Mouse (Mus musculus) intestine, embryonic 14.5 days (tissue): ENCODE results near the gene Aacs. TPM values are rescaled to one million over a fixed set of nuclear protein-coding genes. Genes with fewer than 3 reads are reported as not detected.
"Not testable (repeated sequence)": the region's sequence is repeated elsewhere in the genome, so short reads cannot be mapped to it uniquely, and the experiment has no call there.

Experiments used
- ATAC-seq: fragments of 200-750 bp; cut with Nextera tagmentation; replicated peaks from 2 replicates; pipeline ENCODE4 v1.8.0; 2017; ENCODE audit warnings: low read depth, moderate number of reproducible peaks, moderate TSS enrichment, moderate library complexity; ENCODE audit not compliant: low FRiP score, low TSS enrichment
- DNase-seq: peaks from one replicate; pipeline ENCODE4 v3.0.0-alpha.2; 2018; ENCODE audit warnings: low spot score
- H3K27ac ChIP-seq: fragments of 300-500 bp; sonication (generic); 2 replicates; pipeline ENCODE4 v1.5.1; 2014; ENCODE audit warnings: low read depth, mild to moderate bottlenecking, control low read depth
- H3K27me3 ChIP-seq: fragments of 300-500 bp; sonication (generic); replicated peaks from 2 replicates; pipeline ENCODE4 v1.6.1; 2014; ENCODE audit warnings: low read length, control low read depth; ENCODE audit not compliant: control insufficient read depth, insufficient read depth
- H3K36me3 ChIP-seq: fragments of 300-500 bp; sonication (generic); 2 replicates; pipeline ENCODE4 v1.6.1; 2014; ENCODE audit warnings: low read length, control low read depth; ENCODE audit not compliant: control insufficient read depth, insufficient read depth
- H3K4me1 ChIP-seq: fragments of 300-500 bp; sonication (generic); replicated peaks from 2 replicates; pipeline ENCODE4 v1.6.1; 2014; ENCODE audit warnings: low read length, control low read depth, mixed read lengths; ENCODE audit not compliant: control insufficient read depth, insufficient read depth
- H3K4me2 ChIP-seq: fragments of 300-500 bp; sonication (generic); 2 replicates; pipeline ENCODE4 v1.6.1; 2014; ENCODE audit warnings: low read length
- H3K4me3 ChIP-seq: fragments of 300-500 bp; sonication (generic); 2 replicates; pipeline ENCODE4 v1.5.1; 2014; ENCODE audit warnings: low read depth, low read length, control low read depth, mixed read lengths
- H3K9ac ChIP-seq: fragments of 300-500 bp; sonication (generic); 2 replicates; pipeline ENCODE4 v1.6.1; 2014; ENCODE audit warnings: mild to moderate bottlenecking, low read length
- H3K9me3 ChIP-seq: fragments of 300-500 bp; sonication (generic); 2 replicates; pipeline ENCODE4 v1.6.1; 2016; ENCODE audit warnings: low read length, control low read depth; ENCODE audit not compliant: control insufficient read depth
- WGBS: fragments of 180-500 bp; shearing (Covaris S2); extraction: QIAGEN DNeasy Blood & Tissue Kit; methylation state at CpG from one replicate; pipeline ENCODE4 v1.1.7; 2014; 5-methylcytosine and 5-hydroxymethylcytosine counted together
- polyA plus RNA-seq: library from polyadenylated mRNA; unstranded; fragments of >200 nt; fragmentation: Nextera tagmentation; extraction: Ambion mirVana; gene quantifications from 2 replicates; pipeline ENCODE4 v1.2.1, GENCODE M21; 2014

The Aacs gene
- 66.9 and 78.6 TPM in 2 replicates for polyA plus RNA-seq

DNA sequence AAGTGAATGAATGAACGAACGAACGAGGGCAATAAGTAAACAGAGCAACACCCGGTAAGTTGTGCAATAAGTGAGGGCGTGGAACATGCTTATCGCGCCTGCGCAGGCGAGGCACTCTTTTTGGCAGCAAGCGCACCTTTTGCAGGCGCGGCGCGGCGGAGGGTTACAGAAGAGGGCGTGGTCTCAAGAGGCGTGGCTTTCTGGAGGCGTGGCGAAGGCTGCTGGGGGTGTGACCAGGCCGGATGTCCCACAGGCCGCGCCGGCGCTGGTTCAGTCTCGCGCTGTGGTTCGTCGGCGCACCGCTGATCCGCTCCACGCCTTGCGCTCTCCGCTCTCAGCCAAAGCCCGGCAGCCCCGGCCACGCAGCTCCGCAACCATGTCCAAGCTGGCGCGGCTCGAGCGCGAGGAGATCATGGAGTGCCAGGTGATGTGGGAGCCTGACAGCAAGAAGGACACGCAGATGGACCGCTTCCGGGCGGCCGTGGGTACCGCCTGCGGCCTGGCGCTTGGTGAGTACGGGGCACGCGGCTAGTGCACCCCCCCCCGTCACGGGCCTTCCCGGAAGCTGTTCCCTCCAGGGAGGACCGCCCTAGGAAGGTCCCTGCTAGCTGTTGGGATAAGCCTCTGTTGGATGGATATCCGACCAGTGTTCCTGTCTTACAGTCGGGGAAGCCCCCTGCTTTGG is at the start of gene Aacs:
Aacs (plus strand) TSS at position 214 of the 685 bp plus-strand sequence.
- Histone ChIP-seq H3K9ac (peak within 1 kb of the TSS; percentile 62), H3K27me3 (no peaks in the 10 kb centered on the region), H3K9me3 (no peaks in the 10 kb centered on the region), H3K4me2 (peak within 1 kb of the TSS; percentile 69), H3K36me3 (0 out of 2 replicates have a peak, but pooled peaks cover 6% of the 10 kb centered on the region), H3K4me3 (peak within 1 kb of the TSS; percentile 90), H3K4me1 (peaks cover 26% of the 10 kb centered on the region), H3K27ac (peak within 1 kb of the TSS; percentile 64; the same call in 1 of the 2 replicates)
- WGBS, result under 1% methylated on average over 60 of the region's 60 CpGs
- peak; percentile 94 for ATAC-seq
- DNase-seq, result peak; percentile 100

DNA sequence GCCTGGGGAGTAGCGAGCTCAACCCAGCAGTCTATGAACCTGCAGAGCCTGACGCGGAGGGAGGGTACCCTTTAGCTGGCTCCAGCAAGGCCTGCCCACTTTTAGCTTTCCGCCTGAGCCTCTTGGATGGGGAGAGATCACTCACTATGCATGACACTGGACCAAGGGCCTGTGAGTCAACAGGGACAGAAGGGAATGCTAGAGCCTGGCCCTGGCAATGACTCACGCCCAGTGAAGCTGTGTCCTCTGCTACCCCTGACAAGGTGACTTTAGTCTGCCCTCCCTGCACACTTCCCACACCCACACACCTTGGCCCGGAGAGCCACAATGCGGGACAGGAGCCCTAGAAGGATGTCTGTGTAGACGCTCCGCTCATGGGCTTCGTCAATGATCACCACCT is 49.3 kb upstream of the Aacs start:
- Histone ChIP-seq H3K36me3 (peaks cover 99% of the 10 kb centered on the region), H3K4me1 (no peaks in the 10 kb centered on the region), H3K27me3 (no peaks in the 10 kb centered on the region), H3K9ac (no peak overlapping the region), H3K4me3 (no peak overlapping the region), H3K27ac (no peak overlapping the region), H3K9me3 (no peaks in the 10 kb centered on the region), H3K4me2 (no peak overlapping the region)
- ATAC-seq (no peak), DNase-seq (no peak)
- 94% methylated on average over 10 of the region's 10 CpGs for WGBS

DNA sequence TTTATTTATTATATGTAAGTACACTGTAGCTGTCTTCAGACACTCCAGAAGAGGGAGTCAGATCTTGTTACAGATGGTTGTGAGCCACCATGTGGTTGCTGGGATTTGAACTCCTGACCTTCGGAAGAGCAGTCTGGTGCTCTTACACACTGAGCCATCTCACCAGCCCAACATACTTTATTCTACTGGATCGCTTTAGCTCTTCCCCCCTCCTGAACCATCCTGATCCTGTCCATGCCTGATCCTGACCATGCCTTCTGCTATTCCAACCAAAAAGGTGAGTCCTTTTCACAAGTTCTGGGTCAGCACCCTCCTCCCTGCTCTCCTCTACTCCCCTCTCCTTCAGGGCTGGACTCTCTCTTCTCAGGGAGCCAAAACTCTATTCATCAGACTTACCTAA is 43.3 kb upstream of the Aacs start:
- not testable (repeated sequence) for H3K9ac ChIP-seq, H3K27me3 ChIP-seq, H3K4me3 ChIP-seq, H3K9me3 ChIP-seq, DNase-seq, ATAC-seq, H3K4me1 ChIP-seq, H3K4me2 ChIP-seq, H3K27ac ChIP-seq
- H3K36me3 ChIP-seq, result peaks cover 44% of the 10 kb centered on the region
- 96% methylated on average over 2 of the region's 2 CpGs for WGBS

DNA sequence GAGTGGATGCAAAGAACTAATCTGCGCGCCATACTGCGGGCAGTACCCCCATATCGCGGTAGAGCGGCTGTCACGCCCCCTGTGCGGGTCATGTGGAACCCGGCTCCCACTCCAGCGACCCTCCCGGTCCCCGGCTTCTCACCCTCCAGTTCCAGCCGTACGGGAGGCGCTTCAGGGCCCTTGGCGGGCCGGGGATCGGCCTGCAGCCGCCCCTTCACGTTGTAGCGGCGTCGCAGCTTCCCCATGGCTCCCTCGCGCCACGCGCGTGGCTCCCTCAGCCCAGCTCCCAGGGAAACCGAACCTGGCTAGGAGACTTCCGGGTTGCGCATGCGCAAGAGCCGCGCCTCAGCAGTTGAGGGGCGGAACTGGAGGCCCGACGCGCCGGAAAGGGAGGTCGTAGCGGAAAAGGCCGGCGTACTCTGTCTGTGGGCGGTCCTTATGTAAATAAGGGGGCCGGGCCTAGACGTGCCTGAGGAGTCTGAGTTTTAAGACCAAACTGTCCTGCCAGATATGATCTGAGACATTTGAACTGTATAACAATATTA is 41.7 kb upstream of the Aacs start, which contains the start of gene Dhx37:
Dhx37 (minus strand) TSS at position 329 of the 545 bp plus-strand sequence.
- Histone ChIP-seq H3K27ac (no peak within 1 kb of the TSS), H3K36me3 (peaks cover 29% of the 10 kb centered on the region), H3K4me3 (peak within 1 kb of the TSS; percentile 60), H3K27me3 (no peaks in the 10 kb centered on the region), H3K4me2 (peak within 1 kb of the TSS; percentile 83), H3K4me1 (peaks cover 8% of the 10 kb centered on the region), H3K9ac (peak within 1 kb of the TSS; percentile 72), H3K9me3 (no peaks in the 10 kb centered on the region)
- under 1% methylated on average over 43 of the region's 46 CpGs for WGBS
- ATAC-seq (peak; percentile 96), DNase-seq (peak; percentile 92)

DNA sequence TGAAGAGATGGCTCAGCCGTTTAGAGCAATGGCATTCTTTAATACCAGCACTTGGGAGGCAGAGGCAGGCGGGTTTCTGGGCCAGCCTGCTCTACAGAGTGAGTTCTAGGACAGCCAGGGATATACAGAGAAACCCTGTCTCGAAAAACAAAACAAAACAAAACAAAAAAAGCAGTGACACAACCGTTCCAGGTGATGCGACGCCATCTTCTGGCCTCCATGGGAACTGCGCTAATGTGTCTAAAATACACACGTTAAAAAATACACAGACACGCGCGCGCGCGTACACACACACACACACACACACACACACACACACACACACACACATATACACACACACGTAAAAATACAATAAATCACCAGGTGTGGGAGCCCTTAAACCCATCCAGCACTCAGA is 41.3 kb upstream of the Aacs start:
- H3K27ac ChIP-seq, H3K9ac ChIP-seq, H3K4me1 ChIP-seq, H3K27me3 ChIP-seq, DNase-seq, H3K9me3 ChIP-seq: not testable (repeated sequence)
- ATAC-seq, result peak; percentile 10; the same call in 1 of the 2 replicates
- 52% methylated on average over 15 of the region's 15 CpGs for WGBS
- peak overlapping the region; percentile 60 for H3K4me3 ChIP-seq
- H3K4me2 ChIP-seq, result peak overlapping the region; percentile 83
- H3K36me3 ChIP-seq, result peaks cover 24% of the 10 kb centered on the region

DNA sequence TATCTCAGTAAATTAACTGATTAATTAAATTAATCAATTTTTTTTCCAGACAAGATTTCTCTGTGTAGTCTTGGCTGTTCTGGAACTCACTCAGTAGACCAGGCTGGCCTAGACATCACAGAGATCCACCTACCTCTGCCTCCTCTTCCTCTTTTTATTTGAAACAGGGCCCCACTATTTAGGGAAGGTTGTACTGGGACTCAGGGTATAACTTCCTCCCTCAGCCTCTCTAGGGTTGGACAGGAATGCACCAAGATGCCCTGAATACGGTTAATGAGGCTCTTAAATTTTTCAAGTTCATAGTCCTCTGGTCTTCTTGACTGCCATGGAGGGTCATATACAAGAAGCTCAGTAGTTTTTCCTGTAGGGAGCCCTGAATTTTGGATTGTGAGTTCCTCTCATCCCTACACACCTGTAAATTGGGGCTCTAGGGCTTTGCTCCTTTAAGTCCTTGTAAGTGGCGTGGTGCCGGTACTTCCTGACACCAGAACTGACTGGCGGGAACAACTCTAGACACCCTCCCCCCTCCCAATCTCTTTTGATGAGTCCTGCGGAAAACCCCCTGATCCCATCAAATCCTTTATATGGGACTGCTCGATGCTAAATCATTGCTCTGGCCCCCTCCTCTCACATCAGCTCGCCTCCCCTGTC is 34.9 kb upstream of the Aacs start:
- ATAC-seq, result peak; percentile 19; the same call in 1 of the 2 replicates
- H3K36me3 ChIP-seq, result no peaks in the 10 kb centered on the region
- H3K27me3 ChIP-seq, result no peaks in the 10 kb centered on the region
- H3K4me1 ChIP-seq, result peaks cover 10% of the 10 kb centered on the region
- H3K4me3 ChIP-seq, result peak overlapping the region; percentile 94
- H3K27ac ChIP-seq, result peak overlapping the region; percentile 77
- H3K9ac ChIP-seq, result peak overlapping the region; percentile 78
- 6% methylated on average over 7 of the region's 7 CpGs for WGBS
- 0 out of 2 replicates have a peak, but pooled peaks cover 3% of the 10 kb centered on the region for H3K9me3 ChIP-seq
- H3K4me2 ChIP-seq, result peak overlapping the region; percentile 78
- no peak for DNase-seq

DNA sequence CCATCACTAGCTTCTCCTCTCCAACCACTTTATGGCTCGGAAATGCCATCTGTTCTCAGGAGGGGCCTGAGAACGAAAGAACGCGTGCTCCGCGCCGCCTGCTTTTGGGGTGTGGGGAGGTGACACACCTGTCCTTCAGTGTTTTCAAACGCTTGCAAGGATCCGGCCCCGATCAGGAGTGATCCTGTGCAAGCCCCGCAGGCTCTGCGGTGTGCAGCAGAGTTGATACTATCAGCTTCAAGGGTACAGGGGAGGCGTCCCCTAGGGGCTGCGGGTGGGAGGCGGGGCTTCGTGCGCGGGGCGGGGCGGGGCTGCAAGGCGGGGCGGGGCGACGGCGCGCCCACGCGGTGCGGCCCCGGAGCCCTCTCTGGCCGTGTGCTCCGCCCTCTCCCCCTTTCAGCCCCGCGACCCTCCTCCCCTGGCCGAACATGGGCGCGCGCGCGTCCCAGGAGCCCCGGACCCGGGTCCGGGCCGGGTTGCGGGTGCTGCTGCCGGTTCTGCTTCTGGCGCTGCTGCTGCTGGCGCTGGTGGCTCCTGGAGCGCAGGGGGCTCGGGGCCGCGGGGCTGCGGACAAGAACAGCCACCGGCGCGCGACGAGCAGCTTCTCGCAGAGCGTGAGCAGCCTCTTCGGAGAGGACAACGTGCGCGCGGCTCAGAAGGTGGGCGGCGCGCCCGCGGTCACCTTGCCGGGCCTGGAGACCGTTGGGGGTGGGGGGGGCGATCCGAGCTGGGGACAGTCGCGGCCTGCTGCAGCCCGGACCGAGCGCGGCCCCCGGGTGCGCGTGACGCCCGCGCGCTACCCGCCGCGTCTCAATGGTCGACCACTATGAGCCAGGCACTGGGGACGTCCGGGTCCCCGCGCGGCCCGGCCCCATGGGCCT is 34.1 kb upstream of the Aacs start, which contains the start of gene Bri3bp:
Bri3bp (plus strand) TSS at position 335 of the 881 bp plus-strand sequence.
- 0 out of 2 replicates have a peak, but pooled peaks cover 3% of the 10 kb centered on the region for H3K9me3 ChIP-seq
- H3K4me2 ChIP-seq, result peak within 1 kb of the TSS; percentile 78
- peak within 1 kb of the TSS; percentile 78 for H3K9ac ChIP-seq
- H3K4me3 ChIP-seq, result peak within 1 kb of the TSS; percentile 94
- no peaks in the 10 kb centered on the region for H3K36me3 ChIP-seq
- WGBS, result under 1% methylated on average over 95 of the region's 97 CpGs
- H3K27ac ChIP-seq, result peak within 1 kb of the TSS; percentile 77
- peak; percentile 90 for DNase-seq
- peak; percentile 95 for ATAC-seq
- H3K27me3 ChIP-seq, result no peaks in the 10 kb centered on the region
- H3K4me1 ChIP-seq, result peaks cover 10% of the 10 kb centered on the region
